12 mouse cellular contexts compared by ENCODE assay signal in genomic region chrX:99243251-99243650, GRCm38 (mm10).
"Had no signal": no experiment of that assay in that cellular context is flagged by ENCODE, and none has a peak within 500 bp of the region (broad histone marks: within the 10 kb centered on the region; RNA-seq: fewer than 3 reads in every experiment).

No protein-coding gene starts in this region.

- DNase-seq: kidney, postnatal 4 days; left cerebral cortex, postnatal 4 days; lung, adult 2 months; lung, postnatal 36 days; right cerebral cortex, adult 18-20 months; right cerebral cortex, postnatal 25 days; thymus, postnatal 36 days had no signal

- H3K4me3 ChIP-seq: liver, embryonic 15.5 days; midbrain, embryonic 13.5 days; neural tube, embryonic 15.5 days had no signal

- ATAC-seq: lung, postnatal 0 days; midbrain, embryonic 13.5 days had no signal

- H3K36me3 ChIP-seq: liver, embryonic 15.5 days; midbrain, embryonic 13.5 days; neural tube, embryonic 15.5 days had no signal

- H3K4me1 ChIP-seq: liver, embryonic 15.5 days; midbrain, embryonic 13.5 days; neural tube, embryonic 15.5 days had no signal

- H3K27ac ChIP-seq: kidney, postnatal 0 days; liver, embryonic 15.5 days; midbrain, embryonic 13.5 days; neural tube, embryonic 15.5 days had no signal

- H3K9me3 ChIP-seq: liver, embryonic 15.5 days; midbrain, embryonic 13.5 days; neural tube, embryonic 15.5 days had no signal
